Mouse (Mus musculus): ENCODE measurements at regions not wholly inside any gene's neighbourhood (a gene's known extent, or its start where the extent isn't known, plus 50 kb on each side); places are given as distances from the start of the nearest gene placed in this dataset.

GRCm38 (mm10) chr16:30151104-30151503, 86.9 kb downstream of the Hes1 start:
- Histone ChIP-seq H3K9ac (ENCODE audit: low read length) (no peak overlapping the region), H3K4me2 (ENCODE audit: low read length) (no peak overlapping the region), H3K9me3 (replicated peaks; ENCODE audit: control insufficient read depth, low read length) (no peaks in the 10 kb centered on the region), H3K4me1 (ENCODE audit: control insufficient read depth, insufficient read depth, low read length) (peaks cover 8% of the 10 kb centered on the region), H3K4me3 (ENCODE audit: low read depth, low read length) (no peak overlapping the region), H3K27ac (ENCODE audit: low read depth, low read length) (no peak overlapping the region), H3K36me3 (ENCODE audit: control insufficient read depth, insufficient read depth, low read length) (no peaks in the 10 kb centered on the region), H3K27me3 (replicated peaks; ENCODE audit: control insufficient read depth, insufficient read depth, low read length) (no peaks in the 10 kb centered on the region)
- DNase-seq (ENCODE audit: low spot score) = no peak
- ATAC-seq = no peak
- 65% methylated on average over 3 of the region's 3 CpGs for WGBS

GRCm38 (mm10) chr16:30155070-30155469, 90.9 kb downstream of the Hes1 start:
- Histone ChIP-seq H3K36me3 (ENCODE audit: control insufficient read depth, insufficient read depth, low read length) (no peaks in the 10 kb centered on the region), H3K4me1 (ENCODE audit: control insufficient read depth, insufficient read depth, low read length) (peaks cover 8% of the 10 kb centered on the region), H3K27ac (ENCODE audit: low read depth, low read length) (no peak overlapping the region; the same call in 1 of the 2 replicates), H3K9ac (ENCODE audit: low read length) (no peak overlapping the region), H3K4me3 (ENCODE audit: low read depth, low read length) (no peak overlapping the region), H3K9me3 (replicated peaks; ENCODE audit: control insufficient read depth, low read length) (no peaks in the 10 kb centered on the region), H3K27me3 (replicated peaks; ENCODE audit: control insufficient read depth, insufficient read depth, low read length) (no peaks in the 10 kb centered on the region), H3K4me2 (ENCODE audit: low read length) (no peak overlapping the region)
- no peak for DNase-seq (ENCODE audit: low spot score)
- ATAC-seq = no peak
- 34% methylated on average over 6 of the region's 6 CpGs for WGBS

GRCm38 (mm10) chr16:30155486-30156246, 91.5 kb downstream of the Hes1 start:
- H3K27ac ChIP-seq (ENCODE audit: low read depth, low read length) = peak overlapping the region; percentile 27; the same call in 1 of the 2 replicates

GRCm38 (mm10) chr16:30158184-30158583, 94.0 kb downstream of the Hes1 start:
- Histone ChIP-seq H3K9me3 (replicated peaks; ENCODE audit: control insufficient read depth, low read length) (no peaks in the 10 kb centered on the region), H3K4me1 (ENCODE audit: control insufficient read depth, insufficient read depth, low read length) (peaks cover 8% of the 10 kb centered on the region), H3K4me3 (ENCODE audit: low read depth, low read length) (no peak overlapping the region), H3K4me2 (ENCODE audit: low read length) (no peak overlapping the region), H3K36me3 (ENCODE audit: control insufficient read depth, insufficient read depth, low read length) (no peaks in the 10 kb centered on the region), H3K27me3 (replicated peaks; ENCODE audit: control insufficient read depth, insufficient read depth, low read length) (no peaks in the 10 kb centered on the region), H3K27ac (ENCODE audit: low read depth, low read length) (no peak overlapping the region), H3K9ac (ENCODE audit: low read length) (no peak overlapping the region)
- no peak for DNase-seq (ENCODE audit: low spot score)
- WGBS = 70% methylated on average over 9 of the region's 9 CpGs
- ATAC-seq = no peak

More at GRCm38 (mm10) chr16:30155486-30156246, 91.5 kb downstream of the Hes1 start:
- WGBS = 19% methylated on average over 6 of the region's 6 CpGs
- H3K4me1 ChIP-seq (ENCODE audit: control insufficient read depth, insufficient read depth, low read length) = peaks cover 8% of the 10 kb centered on the region
- no peaks in the 10 kb centered on the region for H3K36me3 ChIP-seq (ENCODE audit: control insufficient read depth, insufficient read depth, low read length)
- no peaks in the 10 kb centered on the region for H3K27me3 ChIP-seq (replicated peaks; ENCODE audit: control insufficient read depth, insufficient read depth, low read length)
- no peak overlapping the region for H3K4me3 ChIP-seq (ENCODE audit: low read depth, low read length)
- ATAC-seq (peak; percentile 86), DNase-seq (ENCODE audit: low spot score) (peak; percentile 67)
- H3K9me3 ChIP-seq (replicated peaks; ENCODE audit: control insufficient read depth, low read length) = no peaks in the 10 kb centered on the region
- H3K9ac ChIP-seq (ENCODE audit: low read length) = no peak overlapping the region; the same call in 1 of the 2 replicates
- H3K4me2 ChIP-seq (ENCODE audit: low read length) = no peak overlapping the region

GRCm38 (mm10) chr16:30160399-30160798, 96.2 kb downstream of the Hes1 start:
- Histone ChIP-seq H3K4me2 (ENCODE audit: low read length) (no peak overlapping the region), H3K9me3 (replicated peaks; ENCODE audit: control insufficient read depth, low read length) (no peaks in the 10 kb centered on the region), H3K9ac (ENCODE audit: low read length) (no peak overlapping the region), H3K4me1 (ENCODE audit: control insufficient read depth, insufficient read depth, low read length) (peaks cover 3% of the 10 kb centered on the region), H3K27me3 (replicated peaks; ENCODE audit: control insufficient read depth, insufficient read depth, low read length) (no peaks in the 10 kb centered on the region), H3K4me3 (ENCODE audit: low read depth, low read length) (no peak overlapping the region), H3K36me3 (ENCODE audit: control insufficient read depth, insufficient read depth, low read length) (no peaks in the 10 kb centered on the region), H3K27ac (ENCODE audit: low read depth, low read length) (no peak overlapping the region)
- DNase-seq (ENCODE audit: low spot score) (no peak), ATAC-seq (no peak)
- WGBS = 73% methylated on average over 2 of the region's 2 CpGs

GRCm38 (mm10) chr16:30163303-30163702, 99.1 kb downstream of the Hes1 start:
- Histone ChIP-seq H3K4me3 (ENCODE audit: low read depth, low read length) (no peak overlapping the region), H3K9me3 (replicated peaks; ENCODE audit: control insufficient read depth, low read length) (no peaks in the 10 kb centered on the region), H3K27ac (ENCODE audit: low read depth, low read length) (no peak overlapping the region), H3K4me2 (ENCODE audit: low read length) (no peak overlapping the region), H3K36me3 (ENCODE audit: control insufficient read depth, insufficient read depth, low read length) (no peaks in the 10 kb centered on the region), H3K4me1 (ENCODE audit: control insufficient read depth, insufficient read depth, low read length) (no peaks in the 10 kb centered on the region), H3K27me3 (replicated peaks; ENCODE audit: control insufficient read depth, insufficient read depth, low read length) (no peaks in the 10 kb centered on the region), H3K9ac (ENCODE audit: low read length) (no peak overlapping the region)
- ATAC-seq = no peak
- WGBS = 85% methylated on average over 4 of the region's 4 CpGs
- no peak for DNase-seq (ENCODE audit: low spot score)

- H3K4me1 ChIP-seq (ENCODE audit: control insufficient read depth, insufficient read depth, low read length) = no peaks in the 10 kb centered on the region
- ATAC-seq (no peak), DNase-seq (ENCODE audit: low spot score) (no peak)
- H3K9ac ChIP-seq (ENCODE audit: low read length) = no peak overlapping the region
- no peak overlapping the region for H3K4me2 ChIP-seq (ENCODE audit: low read length)
- H3K36me3 ChIP-seq (ENCODE audit: control insufficient read depth, insufficient read depth, low read length) = no peaks in the 10 kb centered on the region
- no peaks in the 10 kb centered on the region for H3K27me3 ChIP-seq (replicated peaks; ENCODE audit: control insufficient read depth, insufficient read depth, low read length)
- 84% methylated on average over 3 of the region's 3 CpGs for WGBS
- H3K4me3 ChIP-seq (ENCODE audit: low read depth, low read length) = no peak overlapping the region
- H3K9me3 ChIP-seq (replicated peaks; ENCODE audit: control insufficient read depth, low read length) = no peaks in the 10 kb centered on the region
- H3K27ac ChIP-seq (ENCODE audit: low read depth, low read length) = no peak overlapping the region
Observed at GRCm38 (mm10) chr16:30165667-30166180, 101.5 kb downstream of the Hes1 start.

GRCm38 (mm10) chr16:30171381-30172079, 95.8 kb downstream of the Cpn2 start:
- H3K36me3 ChIP-seq (ENCODE audit: control insufficient read depth, insufficient read depth, low read length) = no peaks in the 10 kb centered on the region
- no peak overlapping the region for H3K4me3 ChIP-seq (ENCODE audit: low read depth, low read length)
- no peaks in the 10 kb centered on the region for H3K27me3 ChIP-seq (replicated peaks; ENCODE audit: control insufficient read depth, insufficient read depth, low read length)
- no peak overlapping the region for H3K9ac ChIP-seq (ENCODE audit: low read length)
- ATAC-seq = peak; percentile 65
- WGBS = 66% methylated on average over 24 of the region's 24 CpGs
- no peaks in the 10 kb centered on the region for H3K9me3 ChIP-seq (replicated peaks; ENCODE audit: control insufficient read depth, low read length)
- DNase-seq (ENCODE audit: low spot score) = peak; percentile 77
- H3K27ac ChIP-seq (ENCODE audit: low read depth, low read length) = no peak overlapping the region
- H3K4me1 ChIP-seq (ENCODE audit: control insufficient read depth, insufficient read depth, low read length) = peaks cover 11% of the 10 kb centered on the region; the same call in 1 of the 2 replicates
- H3K4me2 ChIP-seq (ENCODE audit: low read length) = no peak overlapping the region
